Mouse (Mus musculus) brain, embryonic 14.5 days (tissue): ENCODE measurements at regions not wholly inside any gene's neighbourhood (a gene's known extent, or its start where the extent isn't known, plus 50 kb on each side); places are given as distances from the start of the nearest gene placed in this dataset.

ENCODE experiments used
- CTCF ChIP-seq: fragments of 200-500 bp; IDR thresholded peaks from 2 replicates; pipeline ENCODE4 v1.5.1; 2012; ENCODE audit warnings: inconsistent platforms, mild to moderate bottlenecking, moderate library complexity, borderline replicate concordance; ENCODE audit not compliant: insufficient read depth, insufficient read length; ENCODE audit errors: extremely low read depth
- POLR2A ChIP-seq: fragments of 200-500 bp; IDR thresholded peaks from 2 replicates; pipeline ENCODE4 v1.6.1; 2012; ENCODE audit warnings: mild to moderate bottlenecking, inconsistent platforms, borderline replicate concordance; ENCODE audit not compliant: poor library complexity, insufficient read depth, insufficient read length, severe bottlenecking; ENCODE audit errors: extremely low read depth

- no peak for TF ChIP-seq CTCF
- TF ChIP-seq POLR2A = no peak
Observed at GRCm38 (mm10) chr15:16933137-16933677, 204.7 kb downstream of the Cdh9 start.
